Mouse (Mus musculus): ENCODE results near the gene Dusp2. TPM values are rescaled to one million over a fixed set of nuclear protein-coding genes. Genes with fewer than 3 reads are reported as not detected.

The Dusp2 gene
- polyA plus RNA-seq, 1 experiment from 2014 or later, result 4.5 TPM

Other genes starting within 250 kb of the Dusp2 start
- gene Ncaph, start 202.2 kb upstream of the Dusp2 start, polyA plus RNA-seq (2014; fragmentation: Nextera tagmentation; extraction: Ambion mirVana), result 82.5 and 88.2 TPM in 2 replicates
- gene Itpripl1, start 192.7 kb upstream of the Dusp2 start, polyA plus RNA-seq (2014; fragmentation: Nextera tagmentation; extraction: Ambion mirVana), result 22.8 and 26.3 TPM in 2 replicates
- gene 1810024B03Rik, start 127.9 kb upstream of the Dusp2 start, polyA plus RNA-seq (2014; fragmentation: Nextera tagmentation; extraction: Ambion mirVana), result 2.0 and 2.2 TPM in 2 replicates
- gene Snrnp200, start 127.8 kb upstream of the Dusp2 start, polyA plus RNA-seq (2014; fragmentation: Nextera tagmentation; extraction: Ambion mirVana), result 67.8 and 77.2 TPM in 2 replicates
- 62.6 and 64.7 TPM in 2 replicates for gene Ciao1, start 88.3 kb upstream of the Dusp2 start, polyA plus RNA-seq (2014; fragmentation: Nextera tagmentation; extraction: Ambion mirVana)
- 20.4 and 21.5 TPM in 2 replicates for gene Tmem127, start 88.3 kb upstream of the Dusp2 start, polyA plus RNA-seq (2014; fragmentation: Nextera tagmentation; extraction: Ambion mirVana)
- gene Stard7, start 65.9 kb upstream of the Dusp2 start, polyA plus RNA-seq (2014; fragmentation: Nextera tagmentation; extraction: Ambion mirVana), result 93.8 and 94.5 TPM in 2 replicates
- not detected in 2 replicates for gene Astl, start 2.5 kb downstream of the Dusp2 start, polyA plus RNA-seq (2014; fragmentation: Nextera tagmentation; extraction: Ambion mirVana)
- gene Adra2b, start 27.0 kb downstream of the Dusp2 start, polyA plus RNA-seq (2014; fragmentation: Nextera tagmentation; extraction: Ambion mirVana), result 0.66 and 0.85 TPM in 2 replicates
- 0.07 and 0.08 TPM in 2 replicates for gene Gpat2, start 89.0 kb downstream of the Dusp2 start, polyA plus RNA-seq (2014; fragmentation: Nextera tagmentation; extraction: Ambion mirVana)
- gene Fahd2a, start 108.4 kb downstream of the Dusp2 start, polyA plus RNA-seq (2014; fragmentation: Nextera tagmentation; extraction: Ambion mirVana), result 21.9 and 28.6 TPM in 2 replicates
- 7.6 and 7.8 TPM in 2 replicates for gene Kcnip3, start 185.9 kb downstream of the Dusp2 start, polyA plus RNA-seq (2014; fragmentation: Nextera tagmentation; extraction: Ambion mirVana)
- gene Prom2, start 205.3 kb downstream of the Dusp2 start, polyA plus RNA-seq (2014; fragmentation: Nextera tagmentation; extraction: Ambion mirVana), result 1.1 TPM in 2 replicates